Mouse (Mus musculus) embryonic facial prominence, embryonic 10.5 days (tissue): ENCODE measurements around the gene Gpr165. TPM values are rescaled to one million over a fixed set of nuclear protein-coding genes. Genes with fewer than 3 reads are reported as not detected.

Source experiments
- DNase-seq: peaks from one replicate; pipeline ENCODE4 v3.0.0-alpha.2; 2017; ENCODE audit warnings: low spot score
- H3K27ac ChIP-seq: fragments of 300-500 bp; sonication (generic); replicated peaks from 2 replicates; pipeline ENCODE4 v1.5.1; 2016; ENCODE audit warnings: mild to moderate bottlenecking
- H3K27me3 ChIP-seq: fragments of 300-500 bp; sonication (generic); replicated peaks from 2 replicates; pipeline ENCODE4 v1.6.1; 2016; ENCODE audit warnings: low read depth, mild to moderate bottlenecking; ENCODE audit not compliant: poor library complexity, severe bottlenecking
- H3K36me3 ChIP-seq: fragments of 300-500 bp; sonication (generic); replicated peaks from 2 replicates; pipeline ENCODE4 v1.6.1; 2016; ENCODE audit warnings: mild to moderate bottlenecking, moderate library complexity
- H3K4me1 ChIP-seq: fragments of 300-500 bp; sonication (generic); 2 replicates; pipeline ENCODE4 v1.6.1; 2016
- H3K4me3 ChIP-seq: fragments of 300-500 bp; sonication (generic); 2 replicates; pipeline ENCODE4 v1.5.1; 2016; ENCODE audit warnings: mild to moderate bottlenecking, moderate library complexity
- H3K9me3 ChIP-seq: fragments of 300-500 bp; sonication (generic); 2 replicates; pipeline ENCODE4 v1.6.1; 2016; ENCODE audit warnings: mild to moderate bottlenecking
- WGBS: fragments of 180-500 bp; shearing (Covaris S2); methylation state at CpG from one replicate; pipeline ENCODE4 v1.1.7; 2016; 5-methylcytosine and 5-hydroxymethylcytosine counted together
- polyA plus RNA-seq: library from polyadenylated mRNA; unstranded; fragments of >200 nt; fragmentation: Nextera tagmentation; extraction: Ambion mirVana; gene quantifications from 2 replicates; pipeline ENCODE4 v1.2.1, GENCODE M21; 2016

Gene Gpr165
- 0.32 and 0.41 TPM in 2 replicates for polyA plus RNA-seq

DNA sequence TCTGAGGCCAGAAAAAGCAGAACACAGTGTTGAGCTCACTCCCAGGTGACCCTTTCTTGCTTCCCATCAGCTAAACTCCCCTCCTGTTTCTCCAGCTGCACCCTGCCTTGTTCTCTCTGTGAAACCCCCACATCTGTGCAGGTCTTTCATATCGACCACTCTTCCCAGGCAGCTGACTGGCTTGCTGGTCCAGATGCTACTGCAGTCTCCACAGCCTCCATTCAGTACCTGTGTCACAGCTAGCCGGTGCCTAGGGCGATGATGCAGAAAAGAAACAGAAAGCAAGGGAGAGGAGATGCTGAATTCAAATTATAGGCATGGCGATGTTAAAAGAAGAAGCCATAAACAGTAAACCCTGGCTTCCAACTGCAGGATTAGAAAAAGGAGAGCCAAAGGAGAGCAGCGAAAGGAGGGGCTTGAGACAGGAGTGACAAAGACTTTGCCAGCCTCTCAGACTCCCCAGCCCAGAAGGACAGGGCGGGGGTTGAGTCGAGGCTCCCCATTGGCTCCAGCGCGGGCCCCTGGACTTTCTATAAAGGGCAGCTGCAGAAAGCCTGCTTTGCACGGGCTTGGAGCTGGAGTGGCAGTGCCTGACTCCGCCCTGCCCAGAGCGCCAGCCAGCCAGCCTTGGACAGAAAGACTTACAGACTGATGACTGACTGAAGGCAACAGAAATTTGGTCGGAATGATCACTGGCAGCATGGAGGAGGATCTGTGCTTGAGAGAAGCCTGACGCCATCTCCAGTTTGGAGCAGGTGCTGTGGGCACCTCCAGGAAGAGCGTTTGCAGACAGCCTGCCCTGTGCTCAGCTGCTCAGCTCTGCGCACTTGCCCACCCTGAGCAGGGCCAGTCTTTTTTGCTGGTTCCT, at the start of gene Gpr165:
Gene Gpr165 (plus strand): TSS at position 535 of the 868 bp plus-strand sequence.
- H3K36me3 ChIP-seq, result no peaks in the 10 kb centered on the region
- no peaks in the 10 kb centered on the region for H3K4me1 ChIP-seq
- H3K27ac ChIP-seq, result peak within 1 kb of the TSS; percentile 35; the same call in 1 of the 2 replicates
- peak within 1 kb of the TSS; percentile 48 for H3K4me3 ChIP-seq
- H3K9me3 ChIP-seq, result no peaks in the 10 kb centered on the region
- DNase-seq, result peak; percentile 67
- 0 out of 2 replicates have a peak, but pooled peaks cover 22% of the 10 kb centered on the region for H3K27me3 ChIP-seq
- 22% methylated on average over 16 of the region's 16 CpGs for WGBS

- Histone ChIP-seq H3K4me3 (no peak overlapping the region), H3K36me3 (no peaks in the 10 kb centered on the region), H3K4me1 (no peaks in the 10 kb centered on the region), H3K27me3 (no peaks in the 10 kb centered on the region), H3K27ac (no peak overlapping the region), H3K9me3 (no peaks in the 10 kb centered on the region)
- DNase-seq, result no peak
- WGBS, result 68% methylated on average over 1 of the region's 1 CpGs
Measured at GRCm38 (mm10) chrX:96674871-96675270, 38.4 kb upstream of the Gpr165 start.
